Mouse (Mus musculus) large intestine, adult 2 months (tissue): ENCODE results near the gene Alppl2. TPM values are rescaled to one million over a fixed set of nuclear protein-coding genes. Genes with fewer than 3 reads are reported as not detected.

Experiments used
- DNase-seq: peaks from one replicate; pipeline ENCODE4 v3.0.0-alpha.2; 2012; ENCODE audit warnings: low read depth, low spot score
- WGBS: fragments of 180-500 bp; shearing (Covaris S2); methylation state at CpG from one replicate; pipeline ENCODE4 v1.1.7; 2018; 5-methylcytosine and 5-hydroxymethylcytosine counted together
- polyA plus RNA-seq: library from polyadenylated mRNA; depleted of rRNA; stranded (reverse); fragments of >200 nt; gene quantifications from 2 replicates; pipeline ENCODE4 v1.2.3, GENCODE M21; 2012; rRNA removed

Gene Alppl2
- polyA plus RNA-seq, 1 experiment: 1.5 TPM

DNA sequence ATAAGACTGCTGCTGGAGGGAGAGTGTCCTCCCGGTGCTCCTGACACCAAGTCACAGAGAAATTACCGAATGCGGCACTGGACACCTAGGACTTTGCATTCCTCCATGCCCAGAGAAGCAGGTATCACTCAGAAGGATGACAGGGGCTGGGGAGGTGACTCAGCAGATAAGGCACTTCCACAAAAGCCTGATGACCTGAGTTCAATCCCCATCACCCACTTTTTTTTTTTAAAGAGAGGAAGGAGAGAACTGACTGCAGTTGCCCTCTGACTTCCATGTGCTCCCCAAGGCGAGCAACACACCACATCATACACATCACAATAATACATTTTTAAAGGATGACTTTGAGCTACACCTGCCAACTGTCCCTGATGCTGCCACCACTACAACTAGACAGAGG, 32.7 kb downstream of the Alppl2 start:
- DNase-seq: no peak
- WGBS: 76% methylated on average over 4 of the region's 4 CpGs

DNA sequence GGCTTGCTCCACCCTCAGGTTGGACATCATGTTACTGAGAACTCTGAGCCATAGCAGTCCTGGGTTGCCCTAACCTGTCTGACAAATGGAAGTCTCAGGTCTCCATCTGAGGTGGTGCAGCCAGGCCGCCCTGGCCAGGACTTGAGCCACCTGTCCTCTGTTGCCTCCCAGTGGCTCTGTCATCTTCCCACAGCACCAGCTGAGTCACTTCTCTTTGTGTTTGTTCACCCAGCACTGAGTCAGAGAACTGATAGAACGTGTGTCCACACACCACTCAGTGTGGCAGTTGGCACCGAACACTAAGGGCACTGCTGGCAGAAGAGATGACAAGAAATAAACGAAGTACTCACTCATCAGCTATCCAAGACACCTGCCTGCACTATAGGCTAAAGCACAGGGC, 38.4 kb downstream of the Alppl2 start:
- WGBS: 63% methylated on average over 4 of the region's 4 CpGs
- DNase-seq: no peak

DNA sequence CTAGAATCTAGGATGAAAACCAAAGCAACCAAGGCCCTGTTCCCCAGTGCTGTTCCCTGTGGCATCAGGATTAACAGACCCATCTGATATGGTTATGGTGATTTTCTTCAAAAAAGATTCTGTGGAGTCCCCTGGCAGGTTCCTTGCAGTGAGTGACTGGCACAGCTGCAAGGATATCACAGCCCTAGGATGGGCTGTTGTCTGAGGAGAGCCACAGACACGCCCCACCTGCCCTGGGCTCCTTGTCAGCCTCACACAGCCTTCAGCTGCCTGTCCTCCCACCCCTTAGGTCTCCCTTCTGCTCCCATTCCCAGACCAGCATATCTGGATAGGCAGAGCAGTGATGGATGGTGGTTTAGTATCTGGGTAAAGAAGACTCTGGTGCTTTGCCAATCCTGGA, 39.0 kb downstream of the Alppl2 start:
- no peak for DNase-seq
- WGBS: 88% methylated on average over 1 of the region's 1 CpGs

DNA sequence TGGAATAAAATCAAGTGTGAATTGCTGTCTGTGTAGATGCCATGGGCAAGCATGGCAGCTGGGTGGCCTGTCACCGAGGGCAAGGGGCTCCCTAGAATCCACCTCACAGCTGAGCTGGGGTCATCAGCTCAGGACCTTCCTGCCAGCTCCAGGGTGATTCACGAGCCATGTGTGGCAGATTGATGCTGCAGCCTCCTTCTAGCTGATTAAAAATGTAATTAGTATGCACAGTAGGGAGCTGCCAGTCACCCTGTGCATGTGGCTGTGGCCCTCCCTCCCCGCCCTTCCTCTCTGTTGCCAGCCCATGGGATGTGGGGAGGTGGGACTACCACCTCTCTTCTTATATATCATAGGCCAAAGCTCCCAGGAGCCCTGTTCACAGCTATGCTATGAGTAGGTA, 39.7 kb downstream of the Alppl2 start:
- DNase-seq: no peak
- WGBS: 92% methylated on average over 3 of the region's 3 CpGs

DNA sequence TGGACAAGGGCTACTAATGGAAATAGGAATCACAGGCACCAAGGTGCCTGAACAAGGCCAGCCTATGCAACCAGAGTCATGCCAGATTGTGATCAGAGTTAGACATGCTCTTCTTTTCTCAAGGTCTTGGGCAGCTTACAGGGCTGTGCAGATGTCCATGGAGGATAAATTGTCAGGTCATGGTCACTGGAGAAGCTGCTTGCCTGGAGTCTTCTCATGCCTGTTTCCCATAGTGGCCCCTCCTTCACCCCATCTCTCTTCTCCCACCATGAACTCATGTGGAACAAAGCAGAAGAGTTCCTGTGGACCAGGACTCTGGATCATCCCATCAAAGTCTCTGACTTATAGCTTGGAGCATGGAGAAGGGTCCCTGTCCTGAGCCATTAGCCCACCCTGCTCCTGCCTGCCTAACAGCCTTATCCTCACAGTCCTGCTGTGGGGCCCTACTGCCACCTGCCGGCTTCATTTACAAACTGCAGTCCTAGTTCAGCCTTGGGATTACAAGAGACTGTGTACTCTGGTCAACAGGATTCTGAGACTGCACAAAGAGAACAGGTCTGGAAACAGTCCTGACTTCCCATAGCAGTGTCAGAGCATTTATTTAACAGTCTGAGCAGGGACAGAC, 47.8 kb downstream of the Alppl2 start:
- peak; percentile 24 for DNase-seq
- 3% methylated on average over 1 of the region's 1 CpGs for WGBS

DNA sequence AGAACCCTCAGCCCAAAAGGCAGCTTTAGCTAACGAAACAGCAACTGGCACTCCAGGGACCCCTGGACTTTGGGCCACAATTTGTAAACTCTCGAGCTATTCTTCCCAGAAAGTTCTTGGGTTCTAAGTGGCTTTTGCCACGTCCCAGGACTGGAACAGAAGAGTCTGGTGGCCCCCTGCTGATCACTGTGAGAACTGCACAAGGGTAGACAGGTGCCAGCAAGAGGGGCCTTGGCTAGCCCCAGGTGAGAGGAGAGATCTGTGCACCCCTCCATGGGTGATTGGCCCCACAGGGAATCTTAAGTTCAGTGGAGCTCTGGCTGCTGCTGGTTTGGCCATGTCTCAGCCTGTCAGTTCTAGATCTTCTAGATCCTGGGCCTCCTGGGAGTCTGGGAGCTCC, 48.6 kb downstream of the Alppl2 start:
- WGBS: 16% methylated on average over 3 of the region's 3 CpGs
- DNase-seq: no peak

DNA sequence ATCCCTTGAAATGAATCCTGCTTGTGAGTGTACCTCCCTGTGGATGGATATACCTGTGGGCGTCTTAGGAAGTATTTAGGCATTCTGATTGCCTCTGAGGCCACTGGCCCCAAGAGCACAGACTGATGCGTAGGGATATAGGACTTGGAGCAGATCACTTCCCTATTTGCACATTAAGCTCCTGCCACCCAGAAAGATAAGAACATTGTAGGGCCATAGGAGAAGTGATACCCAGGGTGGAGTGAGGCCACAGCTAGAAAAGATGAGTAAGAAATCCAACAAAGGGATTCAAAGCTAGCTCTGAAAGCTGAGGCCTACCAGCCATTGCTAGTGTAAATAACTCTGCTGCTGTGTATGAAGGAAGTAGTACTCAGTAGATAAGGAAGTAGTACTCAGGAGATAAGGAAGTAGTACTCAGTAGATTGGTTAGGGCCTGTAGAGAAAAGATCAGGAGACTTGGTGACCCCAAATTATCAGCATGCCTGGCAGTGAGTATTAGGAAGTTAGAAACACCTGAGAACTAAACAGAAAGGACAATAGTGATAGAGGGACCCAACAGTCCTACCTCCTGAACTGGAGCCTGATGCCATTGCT, 51.2 kb downstream of the Alppl2 start:
- no peak for DNase-seq
- WGBS: 91% methylated on average over 2 of the region's 2 CpGs

Other genes starting within 250 kb of the Alppl2 start
- gene Alpi, start 11.7 kb upstream of the Alppl2 start, polyA plus RNA-seq: 177 and 718 TPM in 2 replicates
- 0.38 and 0.96 TPM in 2 replicates for gene Akp3, start 35.0 kb upstream of the Alppl2 start, polyA plus RNA-seq
- gene Ecel1, start 66.6 kb upstream of the Alppl2 start, polyA plus RNA-seq: 0.05 and 0.06 TPM in 2 replicates
- gene Prss56, start 93.4 kb upstream of the Alppl2 start, polyA plus RNA-seq: not detected in 2 replicates
- gene Chrnd, start 100.7 kb upstream of the Alppl2 start, polyA plus RNA-seq: not detected in 2 replicates
- not detected in 2 replicates for gene Chrng, start 114.7 kb upstream of the Alppl2 start, polyA plus RNA-seq
- gene Eif4e2, start 124.0 kb upstream of the Alppl2 start, polyA plus RNA-seq: 43.3 and 45.7 TPM in 2 replicates
- gene Efhd1, start 174.4 kb upstream of the Alppl2 start, polyA plus RNA-seq: 0.51 and 1.3 TPM in 2 replicates
- 22.9 and 35.6 TPM in 2 replicates for gene Gigyf2, start 237.1 kb upstream of the Alppl2 start, polyA plus RNA-seq